Mouse (Mus musculus): ENCODE measurements around the gene Myh1. TPM values are rescaled to one million over a fixed set of nuclear protein-coding genes. Genes with fewer than 3 reads are reported as not detected.

Gene Myh1
- total and polyA plus RNA-seq, 3 experiments: not detected

- DNase-seq: no peak
- intact Hi-C loops (cut with DNase I): no loop called here
- H3K27me3 ChIP-seq (ENCODE audit: control insufficient read depth, insufficient read depth, low read length): peaks cover 1% of the 10 kb centered on the region; the same call in 1 of the 2 replicates
- H3K27ac ChIP-seq: no peak overlapping the region
- 74% methylated on average over 6 of the region's 6 CpGs for WGBS
- H3K36me3 ChIP-seq (ENCODE audit: control insufficient read depth, insufficient read depth, low read length): no peaks in the 10 kb centered on the region
- TF ChIP-seq POLR2A (IDR thresholded peaks at IDR 0.05; ENCODE audit: insufficient read depth, low read depth, low read length) (no peak), EP300 (IDR thresholded peaks at IDR 0.05; ENCODE audit: insufficient read depth, low read depth, low read length) (no peak), CTCF (IDR thresholded peaks at IDR 0.05) (no peak)
- no peak overlapping the region for H3K9ac ChIP-seq (ENCODE audit: low read depth, low read length)
- H3K79me2 ChIP-seq (replicated peaks; ENCODE audit: control insufficient read depth, insufficient read depth, low read length): no peaks in the 10 kb centered on the region
- no peak overlapping the region for H3K4me3 ChIP-seq
- H3K4me1 ChIP-seq (ENCODE audit: control insufficient read depth, insufficient read depth, low read length): no peaks in the 10 kb centered on the region
Measured at GRCm38 (mm10) chr11:67260956-67261355, 61.1 kb downstream of the Myh1 start.

Other genes starting within 250 kb of the Myh1 start
- gene Tmem238l, start 243.4 kb upstream of the Myh1 start, total RNA-seq (2021): not detected
- gene Tmem238l, start 243.4 kb upstream of the Myh1 start, polyA plus RNA-seq (2012; rRNA removed): not detected in 2 replicates
- 1 to 10 TPM; 1.9 to 2.0 TPM for gene Tmem220, start 174.9 kb upstream of the Myh1 start, total RNA-seq (2021)
- 2.1 and 3.8 TPM in 2 replicates for gene Tmem220, start 174.9 kb upstream of the Myh1 start, polyA plus RNA-seq (2012; rRNA removed)
- 10 to 100 TPM; 10.8 to 14.6 TPM for gene Adprm, start 147.5 kb upstream of the Myh1 start, total RNA-seq (2021)
- 9.8 and 20.6 TPM in 2 replicates for gene Adprm, start 147.5 kb upstream of the Myh1 start, polyA plus RNA-seq (2012; rRNA removed)
- 10 to 100 TPM; 18.3 to 20.1 TPM for gene Sco1, start 147.4 kb upstream of the Myh1 start, total RNA-seq (2021)
- 7.8 and 12.0 TPM in 2 replicates for gene Sco1, start 147.4 kb upstream of the Myh1 start, polyA plus RNA-seq (2012; rRNA removed)
- gene Myh3, start 121.8 kb upstream of the Myh1 start, total RNA-seq (2021): not detected
- not detected in 2 replicates for gene Myh3, start 121.8 kb upstream of the Myh1 start, polyA plus RNA-seq (2012; rRNA removed)
- not detected for gene Myh2, start 29.0 kb upstream of the Myh1 start, total RNA-seq (2021)
- not detected in 2 replicates for gene Myh2, start 29.0 kb upstream of the Myh1 start, polyA plus RNA-seq (2012; rRNA removed)
- under 1 TPM in 1 of 2 experiments, not detected in 1; 0.05 TPM for gene Myh4, start 38.0 kb downstream of the Myh1 start, total RNA-seq (2021)
- gene Myh4, start 38.0 kb downstream of the Myh1 start, polyA plus RNA-seq (2012; rRNA removed): not detected in 2 replicates
- gene Myh8, start 77.1 kb downstream of the Myh1 start, total RNA-seq (2021): not detected
- 0.06 TPM in 1 of 2 replicates, not detected in the other for gene Myh8, start 77.1 kb downstream of the Myh1 start, polyA plus RNA-seq (2012; rRNA removed)
- under 1 TPM in 1 of 2 experiments, not detected in 1; 0.05 TPM for gene Myh13, start 121.6 kb downstream of the Myh1 start, total RNA-seq (2021)
- not detected in 2 replicates for gene Myh13, start 121.6 kb downstream of the Myh1 start, polyA plus RNA-seq (2012; rRNA removed)